Mouse (Mus musculus) CD4-positive, CD25-positive, alpha-beta regulatory T cell (primary cell): ENCODE results near the gene Rhoq. TPM values are rescaled to one million over a fixed set of nuclear protein-coding genes. Genes with fewer than 3 reads are reported as not detected.

ENCODE experiments used
- polyA plus RNA-seq: library from polyadenylated mRNA; unstranded; fragments of 100-300 nt; shearing (Covaris generic); gene quantifications from one replicate; pipeline ENCODE4 v1.2.1, GENCODE M21; 2017

Rhoq gene
- polyA plus RNA-seq: 5.3 TPM

GRCm38 (mm10) chr17:86962894-86963585 is at the start of gene Rhoq:
Rhoq (plus strand) TSS chr17:86963082.

GRCm38 (mm10) chr17:86917048-86917447 is 45.8 kb upstream of the Rhoq start, which contains the start of gene Tmem247:
Tmem247 (plus strand) TSS chr17:86917348.

GRCm38 (mm10) chr17:86947840-86948796 is 14.8 kb upstream of the Rhoq start, which contains the start of gene Atp6v1e2:
Atp6v1e2 (minus strand) TSS chr17:86947897.

DNA sequence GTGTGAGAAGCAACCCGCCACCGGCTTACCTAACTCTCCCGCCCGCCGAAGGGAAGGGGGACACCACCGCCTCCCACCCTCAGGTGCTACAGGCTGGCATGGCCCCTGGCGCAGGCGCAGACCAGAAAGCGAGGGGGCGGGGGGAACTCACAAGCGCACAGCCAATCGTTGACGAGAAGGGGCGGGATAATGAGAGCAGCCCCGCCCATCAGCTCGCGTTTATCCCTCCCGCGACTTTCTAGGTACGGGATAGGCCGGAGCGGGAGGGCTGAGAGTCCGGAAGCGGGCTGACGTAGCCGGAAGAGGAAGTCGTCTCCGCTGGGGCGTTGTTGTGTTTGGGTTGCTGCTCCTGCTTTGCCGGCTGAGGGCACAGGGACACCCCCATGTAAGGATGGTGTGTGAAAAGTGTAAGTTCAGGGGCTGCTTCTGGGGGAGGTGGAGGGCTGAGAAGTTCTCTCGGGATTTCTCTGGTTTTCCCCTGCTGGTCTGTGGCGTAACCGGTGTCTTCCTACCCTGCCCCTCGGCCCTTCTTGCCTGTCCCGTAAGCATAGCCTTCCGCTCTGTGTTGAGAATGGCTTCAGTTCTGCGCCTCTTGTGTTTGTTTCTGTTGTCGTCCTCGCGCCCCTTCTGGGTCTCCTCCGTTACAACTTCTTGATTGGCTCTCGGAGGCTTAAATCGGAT is 62.5 kb downstream of the Rhoq start, which contains the start of the genes Pigf and Cript:
TSS of gene Pigf (minus strand) at position 138 of the 681 bp plus-strand sequence.
TSS of gene Cript (plus strand) at position 282 of the 681 bp plus-strand sequence.

Other genes starting within 250 kb of the Rhoq start
- gene Epas1, start 209.4 kb upstream of the Rhoq start, polyA plus RNA-seq: 0.54 TPM
- not detected for gene Tmem247, start 45.7 kb upstream of the Rhoq start, polyA plus RNA-seq
- not detected for gene Atp6v1e2, start 15.2 kb upstream of the Rhoq start, polyA plus RNA-seq
- gene Pigf, start 62.3 kb downstream of the Rhoq start, polyA plus RNA-seq: 19.4 TPM
- 124 TPM for gene Cript, start 62.5 kb downstream of the Rhoq start, polyA plus RNA-seq
- 15.2 TPM for gene Socs5, start 144.6 kb downstream of the Rhoq start, polyA plus RNA-seq